Mouse (Mus musculus) embryo, embryonic 11 days (tissue): Measurements from ENCODE around the gene Gpatch8.

Experiments used
- DNase-seq: peaks from one replicate; pipeline ENCODE4 v3.0.0-alpha.2; 2015

Gpatch8 gene

DNA sequence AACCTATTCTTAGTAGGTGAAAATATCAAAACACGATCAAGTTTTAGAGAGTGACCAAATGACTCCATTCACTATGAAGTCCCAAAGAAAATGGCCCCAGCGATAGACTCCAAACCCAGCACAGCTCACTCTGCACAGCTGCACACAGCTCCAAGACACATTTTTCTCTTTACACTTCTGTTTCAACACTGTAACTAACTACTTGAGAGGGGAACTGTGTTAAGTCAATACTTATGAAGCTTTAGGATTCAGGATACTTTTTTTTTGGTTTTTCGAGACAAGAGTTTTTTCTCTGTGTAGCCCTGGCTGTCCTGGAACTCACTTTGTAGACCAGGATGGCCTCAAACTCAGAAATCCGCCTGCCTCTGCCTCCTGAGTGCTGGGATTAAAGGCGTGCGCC, 61.1 kb downstream of the Gpatch8 start:
- DNase-seq: no peak

DNA sequence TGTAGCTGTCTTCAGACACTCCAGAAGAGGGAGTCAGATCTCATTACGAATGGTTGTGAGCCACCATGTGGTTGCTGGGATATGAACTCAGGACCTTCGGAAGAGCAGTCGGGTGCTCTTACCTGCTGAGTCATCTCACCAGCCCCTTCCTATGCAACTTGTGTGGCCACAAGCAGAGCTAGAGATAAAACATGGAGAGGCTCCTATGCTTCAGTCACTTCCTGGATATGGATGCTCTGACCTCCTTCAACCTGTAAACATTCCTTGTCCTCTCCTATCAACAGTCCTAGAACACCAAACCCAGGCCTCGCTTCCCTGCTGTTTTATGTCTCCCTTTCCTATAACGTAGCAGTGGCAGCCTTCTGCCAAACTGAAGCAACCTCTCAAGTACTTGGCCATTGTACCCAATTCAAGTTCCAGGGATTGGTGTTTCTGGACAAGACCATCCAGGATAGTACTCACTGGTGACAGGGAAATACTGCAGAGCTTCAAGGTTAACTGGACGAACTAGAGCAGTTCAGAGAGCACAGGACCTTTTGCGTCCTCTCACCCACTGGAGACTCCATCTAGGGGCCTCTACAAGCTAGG, 62.0 kb downstream of the Gpatch8 start:
- DNase-seq: no peak

DNA sequence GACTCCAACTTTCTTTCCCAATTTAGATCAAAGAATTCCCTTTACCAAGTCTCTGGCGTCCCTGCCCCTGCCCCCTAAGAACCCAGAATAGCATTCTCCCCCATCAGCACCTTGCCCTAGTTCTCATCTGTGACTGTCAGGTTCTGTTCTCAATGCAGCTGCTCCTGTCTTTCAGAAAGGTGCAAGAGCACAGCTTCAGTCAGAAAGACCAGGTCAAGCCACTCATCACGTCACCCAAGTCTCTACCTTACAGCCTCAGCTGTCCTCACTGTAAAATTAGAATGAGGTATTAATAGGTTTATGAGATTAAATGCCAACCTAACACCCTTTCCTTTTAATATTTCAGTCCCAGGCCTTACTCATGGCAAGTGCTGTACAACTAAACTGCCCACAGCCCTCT, 63.0 kb downstream of the Gpatch8 start:
- no peak for DNase-seq

DNA sequence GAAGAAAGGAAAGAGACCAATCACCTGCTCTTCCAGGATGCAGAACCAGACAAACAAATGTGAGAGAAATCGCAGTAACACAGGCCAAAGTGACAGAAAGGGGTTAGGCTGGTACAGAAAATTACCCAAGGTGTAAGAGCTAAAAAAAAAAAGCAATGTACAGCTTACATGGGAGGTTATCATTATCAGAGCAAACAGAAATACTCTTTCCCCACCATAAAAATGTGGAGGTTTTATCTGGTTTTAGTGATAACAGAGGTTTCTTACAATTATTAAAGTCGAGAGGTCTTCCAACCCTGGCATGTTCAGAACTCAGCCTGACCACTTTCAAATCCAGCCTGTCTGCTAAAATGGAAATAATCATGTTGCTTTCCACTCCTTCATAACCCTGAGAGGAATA, 68.3 kb downstream of the Gpatch8 start:
- no peak for DNase-seq

DNA sequence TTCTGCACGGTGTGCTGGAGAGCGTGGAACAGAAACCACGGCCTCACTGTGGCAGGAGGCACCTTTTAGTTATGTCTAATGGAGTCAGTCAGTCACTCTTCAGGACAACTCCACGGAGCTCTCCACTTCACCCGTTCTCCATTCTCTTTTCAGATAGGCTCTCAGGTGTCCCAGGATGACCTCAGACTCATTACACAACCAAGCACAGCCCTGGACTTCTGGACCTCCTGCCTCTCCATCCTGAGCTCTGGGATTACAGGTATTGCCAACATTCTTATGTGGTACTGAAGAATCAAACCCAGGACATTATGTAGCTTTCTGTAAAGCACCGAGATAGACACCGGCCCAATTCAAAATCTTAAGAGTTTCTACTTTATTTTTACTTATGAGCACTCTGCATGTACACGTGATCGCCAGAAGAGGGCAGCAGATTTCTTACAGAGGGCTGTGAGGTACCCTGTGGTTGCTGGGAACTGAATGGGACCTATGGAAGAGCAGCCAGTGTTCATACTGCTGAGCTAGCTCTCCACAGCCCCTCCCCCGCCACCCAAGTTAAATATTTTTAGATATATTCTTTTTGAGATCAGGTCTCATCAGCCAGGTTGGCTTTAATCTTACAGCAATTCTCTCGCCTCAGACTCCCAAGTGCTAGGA, 69.3 kb downstream of the Gpatch8 start:
- peak; percentile 86 for DNase-seq

DNA sequence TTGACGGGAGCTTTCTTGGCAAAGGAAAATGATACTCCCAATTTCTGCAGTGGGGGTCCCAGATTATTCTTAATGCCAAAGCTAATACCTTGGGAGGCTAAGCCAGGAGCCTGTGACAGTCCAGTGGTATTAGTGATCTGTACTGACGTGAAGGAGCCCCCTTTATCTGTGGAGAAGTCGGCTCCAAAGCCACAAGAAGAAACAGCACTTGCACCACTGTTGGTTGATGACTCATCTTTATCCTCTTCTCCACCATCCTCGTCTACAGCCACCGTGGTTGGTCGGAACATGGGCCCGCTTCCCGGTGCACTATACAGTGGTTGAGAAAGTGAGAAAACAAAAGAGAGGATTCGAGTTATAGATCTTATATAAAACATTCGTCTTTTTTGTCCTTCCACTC, 74.4 kb downstream of the Gpatch8 start:
- DNase-seq: no peak

DNA sequence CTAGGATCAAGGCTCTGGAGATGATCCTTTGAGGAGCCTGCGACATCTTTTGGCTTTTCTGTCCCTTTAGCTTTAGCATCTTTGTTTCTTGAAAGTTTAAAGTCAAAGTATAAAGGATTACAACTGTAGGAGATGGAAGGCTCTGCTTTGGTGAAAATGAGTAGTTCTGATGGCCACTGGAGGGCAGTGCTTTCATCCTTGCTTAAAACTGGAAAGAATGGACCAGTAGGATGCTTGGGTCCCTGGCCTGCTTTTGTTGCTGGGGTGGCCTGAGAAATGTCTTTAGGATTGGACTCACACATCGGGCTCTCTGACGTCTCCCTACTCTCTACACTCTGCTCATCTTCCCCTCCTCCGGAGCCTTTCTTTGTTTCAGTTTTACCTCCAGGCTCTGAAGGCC, 75.3 kb downstream of the Gpatch8 start:
- no peak for DNase-seq

DNA sequence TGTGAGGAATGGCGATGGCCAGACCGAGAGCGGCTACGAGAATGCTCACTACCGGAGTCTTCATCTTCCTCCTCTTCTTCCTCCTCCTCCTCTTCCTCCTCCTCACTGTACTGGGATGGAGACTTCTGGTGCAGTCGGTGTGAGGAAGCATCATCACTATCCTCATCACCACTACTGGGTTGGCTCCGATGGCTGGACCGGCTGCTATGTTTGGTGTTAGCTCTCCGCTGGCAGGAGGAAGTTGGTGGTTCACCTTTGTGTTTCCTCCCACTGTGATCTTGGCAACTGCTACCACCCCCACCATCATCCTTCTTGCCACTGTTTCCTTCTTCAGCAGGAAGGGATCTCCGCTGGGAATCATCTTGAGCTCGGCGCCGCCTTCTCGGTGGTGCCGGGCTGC, 76.1 kb downstream of the Gpatch8 start:
- no peak for DNase-seq

DNA sequence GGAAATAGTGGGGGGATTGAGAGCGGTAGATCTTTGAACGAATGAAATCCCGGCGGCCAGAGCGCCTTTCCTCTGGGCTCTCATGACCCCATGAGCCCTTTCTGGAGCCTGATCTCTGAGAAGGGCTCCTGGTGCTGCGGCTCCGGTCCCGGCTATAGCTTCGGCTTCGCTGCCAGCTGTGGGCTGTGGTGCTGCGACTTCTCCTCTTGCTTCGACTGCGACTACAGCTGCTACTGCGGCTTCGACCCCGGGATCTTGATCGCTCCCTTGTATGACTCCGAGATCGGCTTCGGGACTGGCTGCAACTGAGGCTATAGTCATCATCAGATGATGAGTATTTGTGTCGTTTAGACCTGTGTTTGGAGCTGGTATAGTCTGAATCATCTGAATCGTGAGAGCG, 76.6 kb downstream of the Gpatch8 start:
- no peak for DNase-seq

DNA sequence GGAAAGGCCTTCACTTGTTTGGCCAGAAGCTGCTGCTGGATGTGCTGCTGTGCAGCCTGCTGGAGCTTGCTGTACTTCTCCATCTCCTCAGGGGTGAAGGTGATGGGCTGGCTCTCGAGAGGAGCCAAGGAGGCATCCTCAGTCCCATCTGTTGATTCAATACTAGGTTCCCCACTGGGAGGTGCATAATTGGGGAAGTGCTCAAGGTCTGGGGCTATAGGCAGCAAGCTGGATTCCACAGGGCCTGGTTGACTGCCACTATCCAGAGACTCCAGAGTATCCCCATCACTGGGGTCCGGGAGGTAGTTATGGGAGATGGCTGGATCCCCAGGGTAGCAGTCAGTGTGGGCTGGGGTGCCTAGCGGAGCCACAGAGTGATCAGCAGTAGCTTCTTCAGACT, 77.5 kb downstream of the Gpatch8 start:
- DNase-seq: no peak

DNA sequence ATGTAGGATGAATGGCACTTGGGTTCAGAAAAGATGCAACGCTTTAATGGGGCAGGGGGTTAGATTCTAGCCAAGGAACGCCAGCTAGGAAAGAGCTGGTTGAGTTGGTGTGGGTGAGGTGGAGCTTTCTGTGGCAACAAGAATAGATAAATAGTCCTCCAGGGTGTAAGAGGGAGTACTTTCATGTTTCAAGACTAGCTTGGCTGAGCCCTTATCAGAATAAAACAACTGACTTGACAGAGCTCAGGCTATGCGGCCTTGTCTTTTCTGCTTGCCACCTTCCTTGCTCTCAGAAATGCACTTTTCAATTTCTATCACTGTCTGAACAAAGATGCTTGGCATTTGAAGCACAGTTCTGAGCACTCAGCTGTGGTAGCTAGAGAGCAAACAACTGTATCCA, 81.2 kb downstream of the Gpatch8 start:
- no peak for DNase-seq

DNA sequence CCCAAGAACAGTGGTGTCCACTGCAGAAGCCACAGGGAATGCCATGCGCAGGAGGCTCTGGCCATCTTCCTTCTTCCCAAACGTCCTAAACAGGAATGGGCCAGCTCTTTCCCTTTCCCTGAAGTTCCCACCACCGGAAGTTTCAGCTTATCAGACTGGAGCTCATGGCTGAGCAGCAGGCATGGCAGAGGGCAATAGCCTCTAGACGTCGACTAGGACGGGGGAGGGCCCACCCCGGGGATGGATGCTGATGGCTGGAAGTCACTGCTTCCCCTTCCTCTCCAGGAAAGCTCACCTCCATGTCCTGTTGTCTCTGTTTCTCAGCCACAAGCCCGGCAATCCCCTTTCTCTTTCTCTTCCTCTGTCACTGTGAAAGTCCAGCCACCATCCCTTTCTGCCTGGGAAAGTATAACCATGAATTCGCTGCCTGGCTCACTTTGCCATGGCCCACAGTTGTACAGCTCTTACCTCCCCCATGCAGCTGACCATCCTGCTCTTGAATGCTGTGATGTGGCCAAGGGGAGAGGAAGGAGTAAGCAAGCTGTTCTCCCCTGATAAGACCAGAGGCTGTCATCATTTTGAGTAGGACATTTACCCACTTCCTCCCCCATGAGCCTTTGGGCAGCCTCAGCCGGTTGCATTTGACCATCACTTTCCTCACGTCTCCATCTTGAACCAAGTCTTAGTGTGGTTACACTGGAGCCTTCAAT, 86.4 kb downstream of the Gpatch8 start, which contains the start of gene Itga2b:
Gene Itga2b (minus strand): TSS at position 475 of the 710 bp plus-strand sequence.
- DNase-seq: no peak

DNA sequence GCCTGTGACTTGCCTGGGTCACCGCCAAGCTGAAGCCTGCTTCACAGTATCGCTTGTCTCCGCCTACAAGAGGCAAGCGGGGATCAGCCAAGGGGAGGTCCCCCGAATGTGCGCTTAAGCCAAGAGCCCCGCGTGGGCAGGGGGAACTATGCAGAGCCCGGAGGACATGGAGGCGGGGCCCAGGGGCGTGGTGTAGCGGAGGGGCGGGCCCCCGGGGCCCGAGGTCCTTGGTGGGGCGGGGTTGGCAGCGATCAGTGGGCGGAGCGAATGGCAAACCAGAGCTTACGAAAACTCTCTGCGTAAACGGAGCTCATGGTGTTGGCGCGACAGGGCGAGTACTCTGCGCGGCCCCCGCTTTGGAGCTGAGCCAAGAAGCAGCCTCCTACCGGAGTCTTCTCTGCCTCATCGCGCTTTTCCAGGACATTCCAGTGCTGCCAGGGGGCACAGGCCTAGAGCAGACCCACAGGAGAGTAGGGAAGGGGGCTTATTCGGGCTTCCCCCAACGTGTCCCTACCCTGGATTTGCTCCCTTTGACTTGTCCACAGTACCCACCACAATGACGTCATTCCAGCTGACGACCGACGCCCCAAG, 89.1 kb downstream of the Gpatch8 start:
- DNase-seq: peak; percentile 95

DNA sequence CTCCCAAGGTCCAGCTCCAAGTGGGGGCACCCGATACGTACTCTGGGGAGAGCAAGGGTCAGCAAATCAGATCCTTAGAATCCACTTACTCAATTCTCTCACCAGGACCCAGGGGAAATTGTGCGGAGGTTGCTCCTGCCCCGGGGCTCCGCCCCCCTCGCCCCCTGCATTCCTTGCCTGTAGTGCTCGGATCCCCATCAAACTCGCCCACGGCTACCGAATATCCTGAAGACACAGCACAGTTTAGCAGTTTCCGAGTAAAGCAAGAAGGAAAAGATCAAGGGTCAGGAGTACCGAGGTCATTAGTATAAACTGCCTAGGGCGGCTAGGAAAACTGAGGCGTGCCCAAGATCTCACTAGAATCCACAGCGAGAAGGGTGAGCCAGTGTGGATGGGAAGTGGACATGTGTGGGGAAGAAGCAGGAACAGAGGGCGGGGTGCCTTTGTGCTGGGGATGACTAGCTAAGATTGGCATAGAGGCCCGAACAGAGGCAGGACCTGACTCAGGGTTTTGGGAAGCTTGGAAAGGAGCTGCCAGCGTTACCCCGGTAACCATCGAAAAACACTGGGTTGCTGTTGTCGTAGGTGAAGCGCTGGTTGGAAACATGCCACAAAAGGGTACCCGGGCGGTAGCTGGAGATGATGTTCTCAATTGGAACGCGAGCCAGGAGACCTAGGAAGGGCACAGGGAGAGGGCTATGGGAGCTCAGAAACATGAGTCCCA, 90.3 kb downstream of the Gpatch8 start:
- DNase-seq: peak; percentile 46

DNA sequence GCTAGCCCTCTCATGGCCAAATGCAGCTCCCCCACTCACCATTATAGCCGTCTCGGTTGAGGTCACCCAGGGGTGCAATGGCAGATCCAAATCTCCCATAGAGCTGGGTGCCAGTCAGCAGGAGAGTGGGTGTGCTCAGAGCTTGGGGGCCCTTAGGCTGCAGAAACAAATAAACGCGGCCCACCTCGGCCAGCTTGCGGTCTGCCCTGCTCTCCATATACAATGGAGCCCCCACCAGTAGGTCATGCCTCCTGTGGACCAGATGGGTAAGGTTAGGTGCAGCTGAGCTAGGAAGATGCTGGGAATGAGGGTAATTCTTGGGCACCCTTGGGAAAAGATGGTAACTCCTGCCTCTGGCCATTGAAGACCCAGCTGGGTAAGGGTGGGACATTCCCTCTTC, 91.3 kb downstream of the Gpatch8 start:
- no peak for DNase-seq

DNA sequence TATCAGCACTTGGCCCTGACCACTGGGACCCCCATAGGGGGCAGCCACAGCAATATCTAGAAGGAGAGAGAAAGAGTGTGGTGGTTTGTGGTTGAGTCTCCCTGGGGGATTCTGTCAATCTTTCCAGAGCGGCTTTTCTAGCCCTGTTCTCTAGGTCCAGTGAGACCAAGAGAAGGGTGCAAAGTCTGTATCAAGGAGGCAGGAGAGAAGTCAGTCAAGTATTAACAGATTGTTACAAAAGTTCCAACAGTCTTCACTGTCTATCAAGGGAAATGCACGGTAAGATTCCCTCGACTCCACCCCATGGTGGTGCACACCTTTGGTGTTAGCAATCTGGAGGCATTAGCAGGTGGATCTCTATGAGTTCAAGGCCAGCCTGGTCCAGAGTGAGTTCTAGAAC, 94.4 kb downstream of the Gpatch8 start:
- no peak for DNase-seq

DNA sequence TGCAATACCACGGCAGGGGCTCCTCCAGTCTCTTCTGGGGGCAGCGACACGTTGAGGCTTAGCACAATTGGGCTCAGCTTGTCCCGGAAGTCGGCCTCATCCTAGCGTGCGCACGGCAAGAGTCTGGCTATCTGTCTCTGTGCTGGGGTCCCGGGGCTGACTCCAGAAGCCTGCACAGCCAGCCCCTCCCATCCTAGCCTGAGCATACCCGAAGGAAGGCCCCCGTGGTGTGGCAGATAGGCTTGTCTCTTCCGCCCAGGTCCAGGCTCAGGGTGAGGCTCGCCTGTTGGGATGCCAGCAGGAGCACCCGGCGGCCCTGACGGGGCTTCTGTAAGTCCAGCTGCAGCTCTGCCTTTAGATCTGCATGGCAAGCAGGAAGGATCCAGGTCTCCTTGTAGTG, 95.7 kb downstream of the Gpatch8 start:
- DNase-seq: no peak

DNA sequence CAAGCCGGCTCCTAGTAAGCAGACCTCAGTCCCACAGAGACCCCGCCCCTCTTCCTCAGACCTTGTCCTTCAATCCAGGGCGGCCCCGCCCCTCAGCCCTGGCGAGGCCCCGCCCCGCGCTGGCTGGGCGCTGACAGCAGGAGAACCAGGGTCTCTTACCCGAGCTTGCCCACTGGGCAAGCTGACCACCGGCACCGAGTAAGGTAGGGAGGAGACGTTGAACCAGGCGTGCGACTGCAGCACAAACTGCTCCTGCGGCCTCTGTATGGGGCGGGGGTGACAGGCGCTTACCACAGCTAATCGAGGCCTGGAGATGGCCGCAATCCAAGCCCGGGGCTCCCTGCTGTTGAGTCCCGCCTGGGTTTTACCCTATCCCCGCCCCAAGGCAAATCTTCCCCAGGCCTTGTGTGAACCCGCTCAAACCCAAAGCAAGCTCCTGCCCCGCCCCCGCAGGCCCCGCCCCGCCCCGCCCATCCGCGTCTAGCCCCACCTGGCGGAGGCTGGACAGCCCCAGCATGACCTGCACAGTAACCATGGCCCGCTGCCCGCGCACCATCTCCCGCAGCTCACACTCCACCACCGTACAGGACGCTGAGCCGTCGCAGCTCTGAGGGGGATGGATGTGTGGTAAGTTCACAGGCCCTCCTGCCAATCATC, 100.3 kb downstream of the Gpatch8 start:
- DNase-seq: peak; percentile 95

DNA sequence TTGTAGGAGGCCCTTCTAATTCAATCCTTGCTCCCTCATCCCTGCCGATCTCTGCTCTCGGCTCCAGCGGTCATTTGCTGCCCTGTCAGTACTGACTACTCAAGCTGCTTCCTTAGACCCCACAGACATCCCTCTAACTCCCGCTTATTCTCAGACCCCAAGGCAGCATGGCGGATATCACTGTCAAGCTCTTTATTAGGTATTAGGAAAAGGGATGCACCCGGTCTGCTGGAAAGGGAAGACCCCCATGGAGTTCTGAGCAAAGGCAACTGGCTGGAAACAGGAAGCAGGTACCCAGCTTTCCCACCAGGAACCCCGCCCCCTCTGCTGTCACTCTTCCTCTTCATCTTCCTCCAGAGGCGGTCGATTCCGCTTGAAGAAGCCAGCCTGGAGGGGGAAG, 103.1 kb downstream of the Gpatch8 start:
- DNase-seq: peak; percentile 20

DNA sequence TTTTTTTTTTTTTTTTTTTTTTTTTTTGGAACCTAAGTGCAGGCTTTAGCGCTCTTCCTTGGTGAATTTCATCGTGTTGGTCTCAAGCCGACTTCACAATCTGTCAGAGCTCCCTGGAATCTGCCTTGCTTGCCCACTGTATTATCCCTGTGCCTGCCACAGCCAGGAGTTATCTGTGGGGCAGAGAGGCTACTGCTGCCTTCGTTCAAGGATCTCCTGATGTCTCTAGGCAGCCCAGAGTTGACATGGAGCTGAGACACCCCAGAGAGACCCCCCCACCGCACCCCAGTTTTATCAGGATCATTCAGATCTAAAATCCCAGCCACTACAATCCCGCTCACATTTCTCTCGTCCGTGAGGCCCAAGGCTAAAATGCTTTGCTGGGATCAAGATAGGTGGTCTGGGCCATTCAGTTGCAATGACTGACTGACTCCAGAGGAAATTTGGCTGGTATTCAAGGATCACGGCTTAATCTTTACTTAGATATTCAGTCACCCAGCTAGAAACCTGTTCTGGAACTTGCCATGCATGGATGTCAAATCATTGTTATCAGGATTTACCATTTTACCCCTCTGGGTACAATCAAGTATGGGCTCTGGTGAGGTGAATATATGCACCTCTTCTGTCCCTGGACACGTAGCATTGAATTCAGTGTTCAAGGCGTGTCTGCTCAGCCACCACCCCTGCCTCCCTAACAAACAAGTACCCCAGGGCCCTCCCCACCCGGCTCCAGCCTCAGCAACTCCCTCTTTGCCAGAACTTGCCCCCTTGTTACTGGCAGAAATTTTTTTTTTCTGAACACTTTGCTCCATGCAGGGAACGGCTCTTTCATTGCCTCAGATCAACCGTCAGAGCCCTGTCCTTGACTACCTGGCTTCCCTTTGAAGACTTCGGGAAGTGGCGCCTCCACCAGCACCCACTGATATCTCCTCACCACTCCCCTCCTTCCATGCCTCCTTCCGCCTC, 106.9 kb downstream of the Gpatch8 start:
- no peak for DNase-seq

DNA sequence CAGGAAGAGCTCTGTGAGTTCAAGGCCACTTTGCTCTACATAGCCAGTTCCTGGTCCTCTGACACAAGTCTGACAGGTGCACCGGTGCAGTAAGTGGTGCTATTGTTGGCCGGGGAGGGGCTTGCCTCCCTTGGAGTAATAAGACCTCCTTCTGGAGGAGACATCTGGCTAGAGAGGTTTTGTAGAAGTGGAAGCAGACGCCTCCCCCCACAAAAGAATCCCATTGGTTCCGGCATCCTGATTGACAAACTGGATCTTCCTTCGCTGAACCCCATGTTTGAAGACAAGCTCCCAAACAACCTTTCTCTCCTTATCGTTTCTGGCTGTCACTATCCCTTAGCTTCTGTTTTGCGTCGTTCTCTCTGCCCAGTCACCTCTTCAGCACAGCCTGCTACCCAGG, 107.9 kb downstream of the Gpatch8 start:
- DNase-seq: no peak

DNA sequence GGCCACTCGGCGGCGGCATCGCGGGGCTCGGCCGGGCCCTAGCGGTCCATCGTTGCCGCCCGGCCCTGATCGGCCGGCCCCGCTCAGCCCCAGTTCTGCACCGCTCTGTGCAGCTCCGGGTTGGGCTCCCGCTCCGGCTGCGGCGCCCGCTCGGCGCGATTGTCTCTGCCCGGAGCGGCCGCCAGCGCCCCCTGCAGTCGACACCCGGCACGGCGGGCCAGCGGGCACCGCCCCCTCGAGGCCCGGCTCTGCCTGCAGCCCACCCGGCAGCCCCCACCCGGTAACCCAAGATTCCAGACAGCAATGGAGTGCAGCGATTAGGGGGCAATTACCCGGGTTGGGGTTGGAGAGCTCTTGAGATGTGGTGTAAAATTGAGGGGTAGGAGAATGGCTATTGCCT, 108.7 kb downstream of the Gpatch8 start, which contains the start of gene Fam171a2:
Gene Fam171a2 (minus strand): TSS at position 186 of the 400 bp plus-strand sequence.
- DNase-seq: peak; percentile 89
